Mouse (Mus musculus): ENCODE data around the gene Gm10160. TPM values are rescaled to one million over a fixed set of nuclear protein-coding genes. Genes with fewer than 3 reads are reported as not detected.

The Gm10160 gene
- polyA plus RNA-seq, 1 experiment from 2014 or later: not detected

DNA sequence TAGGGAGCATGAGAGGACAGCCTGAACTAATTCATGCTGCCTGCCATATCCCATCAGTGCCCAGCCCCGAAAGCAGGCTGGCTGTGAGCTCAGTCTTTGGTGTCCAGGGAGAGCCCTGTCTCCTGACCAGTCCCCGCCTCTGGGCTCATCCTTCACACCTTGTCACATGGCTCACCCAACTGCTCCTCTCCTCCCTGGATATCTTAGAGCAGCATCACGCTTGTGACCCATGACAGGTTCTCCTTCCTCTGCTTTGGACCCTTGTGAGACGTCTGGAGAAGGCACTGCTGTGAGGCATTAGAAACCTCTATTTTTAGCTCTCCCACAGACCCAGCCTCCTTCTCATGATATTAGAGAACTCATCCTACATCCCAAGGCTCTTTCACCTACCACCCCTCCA lies 6.3 kb upstream of the Gm10160 start:
- no peaks in the 10 kb centered on the region for H3K36me3 ChIP-seq (ENCODE audit: control insufficient read depth, insufficient read depth, low read length)
- ATAC-seq (ENCODE audit: low read depth): no peak
- no peaks in the 10 kb centered on the region for H3K27me3 ChIP-seq (ENCODE audit: control insufficient read depth, insufficient read depth, low read length)
- WGBS: 88% methylated on average over 4 of the region's 4 CpGs
- H3K4me2 ChIP-seq (ENCODE audit: low read depth, low read length): no peak overlapping the region
- no peak overlapping the region for H3K4me3 ChIP-seq (ENCODE audit: low read depth, low read length)
- peaks cover 5% of the 10 kb centered on the region; the same call in 1 of the 2 replicates for H3K4me1 ChIP-seq (ENCODE audit: control insufficient read depth, insufficient read depth, low read length)
- H3K27ac ChIP-seq (ENCODE audit: low read depth, low read length): no peak overlapping the region
- H3K9me3 ChIP-seq (ENCODE audit: control insufficient read depth, low read length): no peaks in the 10 kb centered on the region
- no peak overlapping the region for H3K9ac ChIP-seq (replicated peaks; ENCODE audit: low read depth, low read length)

GRCm38 (mm10) chr7:81861461-81861860 lies 5.9 kb upstream of the Gm10160 start:
- peaks cover 5% of the 10 kb centered on the region; the same call in 1 of the 2 replicates for H3K4me1 ChIP-seq (ENCODE audit: control insufficient read depth, insufficient read depth, low read length)
- H3K27ac ChIP-seq (ENCODE audit: low read depth, low read length): no peak overlapping the region
- 84% methylated on average over 2 of the region's 2 CpGs for WGBS
- no peaks in the 10 kb centered on the region for H3K9me3 ChIP-seq (ENCODE audit: control insufficient read depth, low read length)
- ATAC-seq (ENCODE audit: low read depth): no peak
- H3K9ac ChIP-seq (replicated peaks; ENCODE audit: low read depth, low read length): no peak overlapping the region
- no peak overlapping the region for H3K4me2 ChIP-seq (ENCODE audit: low read depth, low read length)
- no peak overlapping the region for H3K4me3 ChIP-seq (ENCODE audit: low read depth, low read length)
- H3K36me3 ChIP-seq (ENCODE audit: control insufficient read depth, insufficient read depth, low read length): no peaks in the 10 kb centered on the region
- no peaks in the 10 kb centered on the region for H3K27me3 ChIP-seq (ENCODE audit: control insufficient read depth, insufficient read depth, low read length)

GRCm38 (mm10) chr7:81860996-81861395 lies 5.4 kb upstream of the Gm10160 start:
- Histone ChIP-seq H3K27me3 (ENCODE audit: control insufficient read depth, insufficient read depth, low read length) (no peaks in the 10 kb centered on the region), H3K27ac (ENCODE audit: low read depth, low read length) (no peak overlapping the region), H3K4me1 (ENCODE audit: control insufficient read depth, insufficient read depth, low read length) (peaks cover 5% of the 10 kb centered on the region; the same call in 1 of the 2 replicates), H3K9ac (replicated peaks; ENCODE audit: low read depth, low read length) (no peak overlapping the region), H3K4me2 (ENCODE audit: low read depth, low read length) (no peak overlapping the region), H3K9me3 (ENCODE audit: control insufficient read depth, low read length) (no peaks in the 10 kb centered on the region), H3K4me3 (ENCODE audit: low read depth, low read length) (no peak overlapping the region), H3K36me3 (ENCODE audit: control insufficient read depth, insufficient read depth, low read length) (no peaks in the 10 kb centered on the region)
- ATAC-seq (ENCODE audit: low read depth): no peak
- WGBS: 78% methylated on average over 5 of the region's 5 CpGs

GRCm38 (mm10) chr7:81860071-81860470 lies 4.5 kb upstream of the Gm10160 start:
- Histone ChIP-seq H3K4me3 (ENCODE audit: low read depth, low read length) (no peak overlapping the region; the same call in 1 of the 2 replicates), H3K9me3 (ENCODE audit: control insufficient read depth, low read length) (no peaks in the 10 kb centered on the region), H3K27me3 (ENCODE audit: control insufficient read depth, insufficient read depth, low read length) (no peaks in the 10 kb centered on the region), H3K36me3 (ENCODE audit: control insufficient read depth, insufficient read depth, low read length) (no peaks in the 10 kb centered on the region), H3K9ac (replicated peaks; ENCODE audit: low read depth, low read length) (no peak overlapping the region), H3K4me2 (ENCODE audit: low read depth, low read length) (peak overlapping the region; percentile 99; the same call in 1 of the 2 replicates), H3K27ac (ENCODE audit: low read depth, low read length) (no peak overlapping the region), H3K4me1 (ENCODE audit: control insufficient read depth, insufficient read depth, low read length) (peaks cover 5% of the 10 kb centered on the region; the same call in 1 of the 2 replicates)
- peak; percentile 2; the same call in 1 of the 2 replicates for ATAC-seq (ENCODE audit: low read depth)
- WGBS: 46% methylated on average over 11 of the region's 11 CpGs

GRCm38 (mm10) chr7:81858968-81859721 lies 3.6 kb upstream of the Gm10160 start, which contains the start of gene Tm6sf1:
Tm6sf1 (plus strand) TSS chr7:81859001.
- Histone ChIP-seq H3K4me3 (ENCODE audit: low read depth, low read length) (peak within 1 kb of the TSS; percentile 66), H3K27me3 (ENCODE audit: control insufficient read depth, insufficient read depth, low read length) (no peaks in the 10 kb centered on the region), H3K9me3 (ENCODE audit: control insufficient read depth, low read length) (no peaks in the 10 kb centered on the region), H3K4me2 (ENCODE audit: low read depth, low read length) (peak within 1 kb of the TSS; percentile 99), H3K36me3 (ENCODE audit: control insufficient read depth, insufficient read depth, low read length) (no peaks in the 10 kb centered on the region), H3K4me1 (ENCODE audit: control insufficient read depth, insufficient read depth, low read length) (peaks cover 5% of the 10 kb centered on the region; the same call in 1 of the 2 replicates), H3K9ac (replicated peaks; ENCODE audit: low read depth, low read length) (peak within 1 kb of the TSS; percentile 85), H3K27ac (ENCODE audit: low read depth, low read length) (peak within 1 kb of the TSS; percentile 39; the same call in 1 of the 2 replicates)
- peak; percentile 79 for ATAC-seq (ENCODE audit: low read depth)
- under 1% methylated on average over 60 of the region's 64 CpGs for WGBS

DNA sequence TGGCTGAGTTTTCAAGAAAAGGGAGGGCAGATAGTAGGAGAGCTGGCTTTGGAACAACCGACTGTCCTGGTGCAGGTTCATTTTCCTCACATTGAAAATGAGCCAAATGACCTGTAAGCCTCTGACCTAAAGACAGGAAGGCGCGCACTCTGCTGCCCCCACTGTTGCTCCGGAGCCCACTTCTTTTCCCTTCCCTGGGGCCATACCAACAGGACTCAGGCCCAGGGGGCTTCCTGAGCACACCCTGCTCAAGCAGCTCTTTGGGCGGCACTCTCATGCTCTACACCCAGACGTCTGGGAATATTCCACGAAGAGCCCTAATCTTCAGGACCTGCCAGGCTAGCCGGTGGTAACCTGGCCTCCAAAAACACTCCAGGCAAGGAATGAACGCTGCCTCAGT lies 2.6 kb upstream of the Gm10160 start:
- H3K36me3 ChIP-seq (ENCODE audit: control insufficient read depth, insufficient read depth, low read length): no peaks in the 10 kb centered on the region
- H3K4me1 ChIP-seq (ENCODE audit: control insufficient read depth, insufficient read depth, low read length): peaks cover 5% of the 10 kb centered on the region; the same call in 1 of the 2 replicates
- H3K27ac ChIP-seq (ENCODE audit: low read depth, low read length): no peak overlapping the region
- no peak for ATAC-seq (ENCODE audit: low read depth)
- 7% methylated on average over 9 of the region's 9 CpGs for WGBS
- H3K9ac ChIP-seq (replicated peaks; ENCODE audit: low read depth, low read length): no peak overlapping the region
- no peak overlapping the region; the same call in 1 of the 2 replicates for H3K4me3 ChIP-seq (ENCODE audit: low read depth, low read length)
- no peaks in the 10 kb centered on the region for H3K27me3 ChIP-seq (ENCODE audit: control insufficient read depth, insufficient read depth, low read length)
- H3K9me3 ChIP-seq (ENCODE audit: control insufficient read depth, low read length): no peaks in the 10 kb centered on the region
- peak overlapping the region; percentile 99 for H3K4me2 ChIP-seq (ENCODE audit: low read depth, low read length)

- H3K9ac ChIP-seq (replicated peaks; ENCODE audit: low read depth, low read length): no peak overlapping the region
- H3K36me3 ChIP-seq (ENCODE audit: control insufficient read depth, insufficient read depth, low read length): no peaks in the 10 kb centered on the region
- H3K27me3 ChIP-seq (ENCODE audit: control insufficient read depth, insufficient read depth, low read length): no peaks in the 10 kb centered on the region
- H3K4me1 ChIP-seq (ENCODE audit: control insufficient read depth, insufficient read depth, low read length): peaks cover 5% of the 10 kb centered on the region; the same call in 1 of the 2 replicates
- H3K4me3 ChIP-seq (ENCODE audit: low read depth, low read length): no peak overlapping the region
- no peak overlapping the region for H3K27ac ChIP-seq (ENCODE audit: low read depth, low read length)
- H3K9me3 ChIP-seq (ENCODE audit: control insufficient read depth, low read length): no peaks in the 10 kb centered on the region
- H3K4me2 ChIP-seq (ENCODE audit: low read depth, low read length): no peak overlapping the region
- 73% methylated on average over 4 of the region's 4 CpGs for WGBS
- ATAC-seq (ENCODE audit: low read depth): no peak
Measured at GRCm38 (mm10) chr7:81856221-81856620, 627 bp upstream of the Gm10160 start.

- H3K27me3 ChIP-seq (ENCODE audit: control insufficient read depth, insufficient read depth, low read length): no peaks in the 10 kb centered on the region
- no peaks in the 10 kb centered on the region for H3K36me3 ChIP-seq (ENCODE audit: control insufficient read depth, insufficient read depth, low read length)
- peaks cover 5% of the 10 kb centered on the region; the same call in 1 of the 2 replicates for H3K4me1 ChIP-seq (ENCODE audit: control insufficient read depth, insufficient read depth, low read length)
- H3K4me3 ChIP-seq (ENCODE audit: low read depth, low read length): no peak overlapping the region
- no peak overlapping the region for H3K9ac ChIP-seq (replicated peaks; ENCODE audit: low read depth, low read length)
- ATAC-seq (ENCODE audit: low read depth): no peak
- 59% methylated on average over 8 of the region's 8 CpGs for WGBS
- H3K27ac ChIP-seq (ENCODE audit: low read depth, low read length): no peak overlapping the region
- H3K9me3 ChIP-seq (ENCODE audit: control insufficient read depth, low read length): no peaks in the 10 kb centered on the region
- no peak overlapping the region for H3K4me2 ChIP-seq (ENCODE audit: low read depth, low read length)
Measured at GRCm38 (mm10) chr7:81854568-81855307, 856 bp downstream of the Gm10160 start.

DNA sequence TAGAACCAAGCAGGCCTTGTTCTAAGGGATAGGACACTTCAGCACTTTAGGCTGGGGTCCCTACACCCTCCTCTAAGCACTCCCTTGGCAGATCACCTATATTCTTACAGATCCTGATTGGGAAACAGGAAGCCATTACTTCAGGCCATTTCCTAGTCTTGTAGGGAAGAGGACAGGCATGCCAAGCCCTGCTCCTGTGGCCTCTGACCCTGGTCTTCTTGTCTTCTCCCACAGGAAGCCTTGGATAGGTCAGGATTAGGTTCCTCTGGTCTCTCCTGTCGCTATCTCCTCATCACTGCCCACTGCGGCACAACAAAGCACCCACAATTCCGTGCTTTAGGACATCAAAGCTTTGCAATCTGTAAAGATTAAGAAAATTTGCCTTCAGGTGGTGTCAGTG lies 3.9 kb downstream of the Gm10160 start:
- WGBS: 86% methylated on average over 3 of the region's 3 CpGs
- no peak overlapping the region for H3K4me2 ChIP-seq (ENCODE audit: low read depth, low read length)
- ATAC-seq (ENCODE audit: low read depth): no peak

More for the DNA sequence above, 3.9 kb downstream of the Gm10160 start:
- Histone ChIP-seq H3K27me3 (ENCODE audit: control insufficient read depth, insufficient read depth, low read length) (no peaks in the 10 kb centered on the region), H3K36me3 (ENCODE audit: control insufficient read depth, insufficient read depth, low read length) (no peaks in the 10 kb centered on the region), H3K9ac (replicated peaks; ENCODE audit: low read depth, low read length) (no peak overlapping the region), H3K4me1 (ENCODE audit: control insufficient read depth, insufficient read depth, low read length) (no peaks in the 10 kb centered on the region), H3K4me3 (ENCODE audit: low read depth, low read length) (no peak overlapping the region), H3K9me3 (ENCODE audit: control insufficient read depth, low read length) (no peaks in the 10 kb centered on the region), H3K27ac (ENCODE audit: low read depth, low read length) (no peak overlapping the region)

Data from neural tube, embryonic 14.5 days (tissue).